28 mouse cellular contexts compared by ENCODE assay signal in genomic region chr6:28995701-28996100, GRCm38 (mm10).
DNase-seq lines count a peak whose midpoint lies in the region; ATAC-seq and TF ChIP-seq lines count a peak whose summit lies in the region.
"Had no signal": no experiment of that assay in that cellular context is flagged by ENCODE, and none has a peak within 500 bp of the region (broad histone marks: within the 10 kb centered on the region; RNA-seq: fewer than 3 reads in every experiment).

No protein-coding gene starts in this region.

- DNase-seq in forebrain, embryonic 11.5 days (ENCODE audit: low spot score) = peak; percentile 40
- DNase-seq in forebrain, postnatal 0 days = no peak
- peak; percentile 12 for DNase-seq in kidney, adult 2 months
- DNase-seq in kidney, postnatal 14 days = no peak
- DNase-seq in adrenal gland, postnatal 25 days = peak; percentile 43
- DNase-seq in cerebellum, adult 2 months = no peak
- DNase-seq in B cell, adult 2 months = no peak
- DNase-seq: cerebellum, adult 11-12 months; cerebellum, postnatal 10 days; heart, postnatal 4 days; kidney, adult 8-10 months; kidney, postnatal 25 days; retina, postnatal 1 day; right cerebral cortex, postnatal 14 days; thymus, postnatal 4 days had no signal

- H3K4me1 ChIP-seq in forebrain, embryonic 11.5 days (replicated peaks; ENCODE audit: control insufficient read depth, insufficient read depth, low read length) = no peaks in the 10 kb centered on the region
- no peaks in the 10 kb centered on the region for H3K4me1 ChIP-seq in forebrain, postnatal 0 days (ENCODE audit: insufficient read depth)
- no peaks in the 10 kb centered on the region for H3K4me1 ChIP-seq in kidney, adult 2 months (ENCODE audit: control insufficient read depth, insufficient read depth, low read length)
- H3K4me1 ChIP-seq in cerebellum, adult 2 months (ENCODE audit: control insufficient read depth, insufficient read depth, low read length) = peaks cover 4% of the 10 kb centered on the region
- H3K4me1 ChIP-seq: intestine, embryonic 15.5 days; lung, embryonic 15.5 days; neural tube, embryonic 12.5 days had no signal

- TF ChIP-seq POLR2A in kidney, adult 2 months (IDR thresholded peaks at IDR 0.05; ENCODE audit: low read depth, low read length) = no peak
- TF ChIP-seq POLR2A in cerebellum, adult 2 months (IDR thresholded peaks at IDR 0.05; ENCODE audit: borderline replicate concordance, insufficient read depth, low read length) = no peak

- H3K9me3 ChIP-seq in forebrain, embryonic 11.5 days (ENCODE audit: control insufficient read depth, low read length) = no peaks in the 10 kb centered on the region
- no peaks in the 10 kb centered on the region for H3K9me3 ChIP-seq in forebrain, postnatal 0 days (ENCODE audit: low read length)
- H3K9me3 ChIP-seq: embryonic facial prominence, embryonic 13.5 days; forebrain, embryonic 10.5 days; intestine, embryonic 15.5 days; lung, embryonic 15.5 days; neural tube, embryonic 12.5 days had no signal

- no peaks in the 10 kb centered on the region for H3K36me3 ChIP-seq in forebrain, embryonic 11.5 days (ENCODE audit: control insufficient read depth, insufficient read depth, low read length)
- H3K36me3 ChIP-seq in forebrain, postnatal 0 days (ENCODE audit: insufficient read depth) = no peaks in the 10 kb centered on the region
- H3K36me3 ChIP-seq in kidney, adult 2 months (ENCODE audit: control insufficient read depth, insufficient read depth, low read length) = no peaks in the 10 kb centered on the region
- H3K36me3 ChIP-seq: embryonic facial prominence, embryonic 13.5 days; forebrain, embryonic 10.5 days; intestine, embryonic 15.5 days; limb, embryonic 13.5 days; lung, embryonic 15.5 days; neural tube, embryonic 12.5 days had no signal

- no peak overlapping the region for H3K27ac ChIP-seq in forebrain, embryonic 11.5 days (ENCODE audit: low read depth, low read length)
- H3K27ac ChIP-seq in forebrain, postnatal 0 days (ENCODE audit: low read depth, low read length) = no peak overlapping the region
- H3K27ac ChIP-seq in kidney, adult 2 months (ENCODE audit: insufficient read depth, low read depth, low read length) = no peak overlapping the region
- no peak overlapping the region for H3K27ac ChIP-seq in cerebellum, adult 2 months (ENCODE audit: insufficient read depth, low read length)
- H3K27ac ChIP-seq: embryonic facial prominence, embryonic 13.5 days; forebrain, embryonic 10.5 days; intestine, embryonic 15.5 days; limb, embryonic 13.5 days; lung, embryonic 15.5 days; neural tube, embryonic 12.5 days had no signal

- H3K27me3 ChIP-seq in forebrain, embryonic 11.5 days (ENCODE audit: control insufficient read depth, insufficient read depth, low read length) = no peaks in the 10 kb centered on the region
- no peaks in the 10 kb centered on the region for H3K27me3 ChIP-seq in forebrain, postnatal 0 days (ENCODE audit: insufficient read depth, low read length)
- no peaks in the 10 kb centered on the region for H3K27me3 ChIP-seq in kidney, adult 2 months (replicated peaks; ENCODE audit: control insufficient read depth, insufficient read depth, low read length)
- H3K27me3 ChIP-seq in cerebellum, adult 2 months (ENCODE audit: control insufficient read depth, insufficient read depth, low read length) = no peaks in the 10 kb centered on the region
- H3K27me3 ChIP-seq: embryonic facial prominence, embryonic 13.5 days; intestine, embryonic 15.5 days; limb, embryonic 13.5 days; lung, embryonic 15.5 days; neural tube, embryonic 12.5 days had no signal

- H3K4me3 ChIP-seq in forebrain, embryonic 11.5 days (ENCODE audit: low read depth, low read length) = no peak overlapping the region
- H3K4me3 ChIP-seq in forebrain, postnatal 0 days (ENCODE audit: low read depth, low read length) = no peak overlapping the region
- H3K4me3 ChIP-seq in kidney, adult 2 months (ENCODE audit: insufficient read depth, low read depth, low read length) = no peak overlapping the region
- no peak overlapping the region for H3K4me3 ChIP-seq in cerebellum, adult 2 months (replicated peaks; ENCODE audit: insufficient read depth, low read depth, low read length)
- H3K4me3 ChIP-seq: embryonic facial prominence, embryonic 13.5 days; forebrain, embryonic 10.5 days; intestine, embryonic 15.5 days; limb, embryonic 13.5 days; lung, embryonic 15.5 days; neural tube, embryonic 12.5 days had no signal

- 44% methylated on average over 10 of the region's 10 CpGs for WGBS in forebrain, embryonic 11.5 days
- WGBS in forebrain, postnatal 0 days = 45% methylated on average over 10 of the region's 10 CpGs
- 47% methylated on average over 10 of the region's 10 CpGs for WGBS in kidney, adult 2 months
- 73% methylated on average over 10 of the region's 10 CpGs for WGBS in cerebellum, adult 2 months

- no peak overlapping the region for H3K4me2 ChIP-seq in forebrain, embryonic 11.5 days (ENCODE audit: low read depth, low read length, severe bottlenecking)
- no peak overlapping the region for H3K4me2 ChIP-seq in forebrain, postnatal 0 days (ENCODE audit: low read depth)
- H3K4me2 ChIP-seq: embryonic facial prominence, embryonic 13.5 days; heart, embryonic 11.5 days; intestine, embryonic 15.5 days; limb, embryonic 13.5 days; liver, embryonic 11.5 days; lung, embryonic 15.5 days; midbrain, embryonic 11.5 days; neural tube, embryonic 12.5 days had no signal

- H3K9ac ChIP-seq in forebrain, embryonic 11.5 days (ENCODE audit: low read length) = no peak overlapping the region
- no peak overlapping the region for H3K9ac ChIP-seq in forebrain, postnatal 0 days
- H3K9ac ChIP-seq: embryonic facial prominence, embryonic 13.5 days; intestine, embryonic 15.5 days; limb, embryonic 13.5 days; lung, embryonic 15.5 days; neural tube, embryonic 12.5 days had no signal

- TF ChIP-seq CTCF in forebrain, postnatal 0 days (IDR thresholded peaks at IDR 0.05; ENCODE audit: low read depth) = no peak
- no peak for TF ChIP-seq CTCF in kidney, adult 2 months (conservative IDR thresholded peaks at IDR 0.05; ENCODE audit: insufficient read depth, insufficient read length, low read depth, low read length)
- TF ChIP-seq CTCF in cerebellum, adult 2 months (IDR thresholded peaks at IDR 0.05; ENCODE audit: borderline replicate concordance, insufficient read depth, low read depth, low read length) = no peak

- ATAC-seq in forebrain, embryonic 11.5 days (replicated peaks; ENCODE audit: low FRiP score) = no peak
- ATAC-seq in forebrain, postnatal 0 days = no peak
- ATAC-seq: activated CD4-positive, CD25-positive, alpha-beta regulatory T cell, adult 4 months; forebrain, embryonic 16.5 days; hindbrain, embryonic 16.5 days; intestine, embryonic 15.5 days; midbrain, embryonic 16.5 days had no signal

Comparison
In these comparisons a context has a peak if more than half of its experiments do, and no peak if none do; other contexts are left out.
1. DNase-seq: peak in forebrain, embryonic 11.5 days (single experiment), kidney, adult 2 months (single experiment) and adrenal gland, postnatal 25 days (single experiment); none in forebrain, postnatal 0 days (single experiment), kidney, postnatal 14 days (single experiment), cerebellum, adult 2 months (0 of 2) and B cell, adult 2 months (0 of 2).